Mouse (Mus musculus) midbrain, embryonic 16.5 days (tissue): ENCODE measurements around the gene Polr3c. TPM values are rescaled to one million over a fixed set of nuclear protein-coding genes. Genes with fewer than 3 reads are reported as not detected.
A peak's percentile ranks its signal among the peaks of the same experiment; 100 is the strongest.
"Not testable (repeated sequence)": the region's sequence is repeated elsewhere in the genome, so short reads cannot be mapped to it uniquely, and the experiment has no call there.

ENCODE experiments used
- ATAC-seq: fragments of 200-750 bp; cut with Nextera tagmentation; 2 replicates; pipeline ENCODE4 v1.8.0; 2017; ENCODE audit warnings: moderate TSS enrichment
- H3K27ac ChIP-seq: fragments of 300-500 bp; sonication (generic); 2 replicates; pipeline ENCODE4 v1.5.1; 2014; ENCODE audit warnings: mild to moderate bottlenecking, low read length, mixed read lengths
- H3K27me3 ChIP-seq: fragments of 300-500 bp; sonication (generic); 2 replicates; pipeline ENCODE4 v1.6.1; 2014; ENCODE audit warnings: low read depth, low read length, mixed read lengths; ENCODE audit not compliant: control insufficient read depth, insufficient read depth
- H3K36me3 ChIP-seq: fragments of 300-500 bp; sonication (generic); 2 replicates; pipeline ENCODE4 v1.6.1; 2014; ENCODE audit warnings: mild to moderate bottlenecking, low read length, moderate library complexity, mixed read lengths; ENCODE audit not compliant: control insufficient read depth, insufficient read depth
- H3K4me1 ChIP-seq: fragments of 300-500 bp; sonication (generic); 2 replicates; pipeline ENCODE4 v1.6.1; 2014; ENCODE audit warnings: mild to moderate bottlenecking, low read length, mixed read lengths; ENCODE audit not compliant: control insufficient read depth, insufficient read depth
- H3K4me2 ChIP-seq: fragments of 300-500 bp; sonication (generic); 2 replicates; pipeline ENCODE4 v1.6.1; 2014; ENCODE audit warnings: mild to moderate bottlenecking, low read length, mixed read lengths
- H3K4me3 ChIP-seq: fragments of 300-500 bp; sonication (generic); 2 replicates; pipeline ENCODE4 v1.5.1; 2014; ENCODE audit warnings: low read depth, mild to moderate bottlenecking, low read length, moderate library complexity, mixed read lengths
- H3K9ac ChIP-seq: fragments of 300-500 bp; sonication (generic); 2 replicates; pipeline ENCODE4 v1.6.1; 2014; ENCODE audit warnings: low read depth, low read length, mixed read lengths
- H3K9me3 ChIP-seq: fragments of 300-500 bp; sonication (generic); replicated peaks from 2 replicates; pipeline ENCODE4 v1.6.1; 2014; ENCODE audit warnings: mild to moderate bottlenecking, low read length, mixed read lengths; ENCODE audit not compliant: control insufficient read depth, poor library complexity, severe bottlenecking
- WGBS: fragments of 180-500 bp; shearing (Covaris S2); extraction: QIAGEN DNeasy Blood & Tissue Kit; methylation state at CpG from one replicate; pipeline ENCODE4 v1.1.7; 2014; 5-methylcytosine and 5-hydroxymethylcytosine counted together
- polyA plus RNA-seq: library from polyadenylated mRNA; unstranded; fragments of >200 nt; fragmentation: Nextera tagmentation; extraction: Ambion mirVana; gene quantifications from 2 replicates; pipeline ENCODE4 v1.2.1, GENCODE M21; 2015

Polr3c gene
- polyA plus RNA-seq, 1 experiment from 2014 or later, result 33.3 TPM

DNA sequence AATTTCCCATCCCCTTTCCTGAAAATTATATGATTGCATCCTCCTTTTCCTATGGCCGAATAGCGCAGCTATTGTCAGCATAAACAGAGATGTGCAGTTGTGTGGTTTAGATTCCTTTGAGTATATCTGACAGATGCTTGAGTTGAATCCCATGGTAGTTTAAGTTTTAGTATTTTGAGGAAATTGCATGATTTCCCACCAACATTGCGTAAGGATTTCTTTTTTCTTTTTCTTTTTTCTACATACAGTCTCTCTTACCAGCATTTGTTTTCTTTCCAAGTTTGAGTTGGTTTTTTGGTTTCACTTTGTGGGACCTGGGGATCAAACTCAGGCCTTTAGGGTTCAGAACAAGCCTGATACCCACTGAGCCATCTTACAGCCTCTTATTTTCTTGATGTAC is 16.9 kb upstream of the Polr3c start:
- H3K27me3 ChIP-seq, result no peaks in the 10 kb centered on the region
- H3K27ac ChIP-seq, result no peak overlapping the region
- ATAC-seq, result no peak

DNA sequence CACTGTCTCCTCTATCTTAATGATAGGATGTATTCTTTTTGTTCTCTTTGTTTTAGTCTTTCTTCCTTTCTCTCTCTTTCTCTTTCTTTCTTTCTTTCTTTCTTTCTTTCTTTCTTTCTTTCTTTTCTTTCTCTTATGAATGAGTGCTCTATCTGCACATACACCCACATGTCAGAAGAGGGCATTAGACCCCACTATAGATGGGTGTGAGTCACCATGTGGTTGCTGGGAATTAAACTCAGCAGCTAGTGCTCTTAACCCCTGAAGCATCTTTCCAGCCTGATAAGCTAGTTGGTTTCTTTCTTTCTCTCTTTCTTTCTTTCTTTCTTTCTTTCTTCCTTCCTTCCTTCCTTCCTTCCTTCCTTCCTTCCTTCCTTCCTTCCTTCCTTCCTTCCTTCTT is 12.9 kb upstream of the Polr3c start:
- not testable (repeated sequence) for H3K4me2 ChIP-seq, H3K27ac ChIP-seq, H3K9me3 ChIP-seq, H3K36me3 ChIP-seq, H3K27me3 ChIP-seq, H3K4me1 ChIP-seq, H3K9ac ChIP-seq, H3K4me3 ChIP-seq, ATAC-seq

More for the DNA sequence above, 16.9 kb upstream of the Polr3c start:
- no peaks in the 10 kb centered on the region for H3K36me3 ChIP-seq
- 96% methylated on average over 3 of the region's 3 CpGs for WGBS
- H3K4me2 ChIP-seq, result no peak overlapping the region
- no peak overlapping the region for H3K9ac ChIP-seq
- no peaks in the 10 kb centered on the region for H3K4me1 ChIP-seq
- no peaks in the 10 kb centered on the region for H3K9me3 ChIP-seq
- no peak overlapping the region for H3K4me3 ChIP-seq

DNA sequence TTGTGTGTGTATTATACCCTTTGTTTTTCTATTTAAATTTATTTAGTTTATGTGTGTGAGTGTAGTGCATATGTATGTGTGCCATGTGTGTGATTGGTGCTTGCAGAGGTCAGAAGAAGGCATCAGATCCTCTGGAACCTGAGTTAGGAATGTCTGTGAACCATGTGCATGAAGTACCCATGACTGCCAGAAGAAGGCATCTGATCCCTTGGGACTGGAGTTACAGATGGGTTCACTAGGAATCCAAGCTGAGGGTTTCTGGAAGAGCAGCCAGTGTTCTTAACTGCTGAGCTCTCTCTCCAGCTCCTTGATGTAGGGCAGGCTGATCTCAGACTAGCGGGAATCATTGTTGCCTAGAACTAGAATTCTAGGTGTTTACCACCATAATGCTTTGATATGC is 10.6 kb upstream of the Polr3c start:
- Histone ChIP-seq H3K4me1 (no peaks in the 10 kb centered on the region), H3K9me3 (no peaks in the 10 kb centered on the region), H3K4me2 (no peak overlapping the region), H3K27ac (no peak overlapping the region), H3K27me3 (no peaks in the 10 kb centered on the region), H3K4me3 (no peak overlapping the region), H3K36me3 (no peaks in the 10 kb centered on the region), H3K9ac (no peak overlapping the region)
- WGBS, result 97% methylated on average over 1 of the region's 1 CpGs
- no peak for ATAC-seq

DNA sequence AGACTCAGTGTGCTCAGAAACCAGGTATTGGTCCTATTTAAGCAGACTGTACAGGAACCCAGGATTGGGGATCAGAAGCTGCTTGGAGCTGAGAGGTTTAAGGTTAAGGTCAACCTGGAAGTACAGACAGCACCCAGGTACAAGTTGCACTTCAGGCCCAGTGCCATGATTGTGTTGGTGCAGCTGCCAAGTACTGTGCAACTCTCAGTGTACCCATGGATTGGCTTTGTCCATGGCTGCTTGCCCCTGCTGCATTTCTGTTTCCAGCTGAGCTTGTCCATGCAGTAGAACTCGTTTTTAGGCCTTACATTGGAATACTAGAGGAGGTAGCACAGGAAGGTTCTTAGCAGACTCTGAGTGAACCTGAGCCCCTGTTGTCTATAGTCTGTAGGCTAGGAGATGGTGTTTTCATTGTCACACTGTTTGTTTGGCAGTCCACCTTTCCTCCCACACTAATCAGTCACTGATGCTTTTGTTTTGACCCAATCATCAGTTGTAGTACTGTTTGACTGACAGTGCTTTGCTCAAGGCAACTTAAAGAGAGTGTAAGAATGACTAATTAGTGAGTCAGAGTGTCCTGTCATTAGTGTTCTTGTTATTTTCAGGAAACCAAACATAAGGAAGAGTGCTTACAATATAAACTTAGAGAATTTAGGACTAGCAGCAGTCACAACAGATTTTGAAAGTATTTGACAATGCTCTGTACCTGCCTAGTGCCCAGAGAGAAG is 9.7 kb upstream of the Polr3c start:
- H3K36me3 ChIP-seq, result no peaks in the 10 kb centered on the region
- no peak overlapping the region for H3K4me3 ChIP-seq
- no peaks in the 10 kb centered on the region for H3K4me1 ChIP-seq
- no peak for ATAC-seq
- 69% methylated on average over 1 of the region's 1 CpGs for WGBS
- H3K4me2 ChIP-seq, result no peak overlapping the region
- no peaks in the 10 kb centered on the region for H3K27me3 ChIP-seq
- H3K9me3 ChIP-seq, result no peaks in the 10 kb centered on the region
- H3K9ac ChIP-seq, result no peak overlapping the region
- no peak overlapping the region for H3K27ac ChIP-seq

DNA sequence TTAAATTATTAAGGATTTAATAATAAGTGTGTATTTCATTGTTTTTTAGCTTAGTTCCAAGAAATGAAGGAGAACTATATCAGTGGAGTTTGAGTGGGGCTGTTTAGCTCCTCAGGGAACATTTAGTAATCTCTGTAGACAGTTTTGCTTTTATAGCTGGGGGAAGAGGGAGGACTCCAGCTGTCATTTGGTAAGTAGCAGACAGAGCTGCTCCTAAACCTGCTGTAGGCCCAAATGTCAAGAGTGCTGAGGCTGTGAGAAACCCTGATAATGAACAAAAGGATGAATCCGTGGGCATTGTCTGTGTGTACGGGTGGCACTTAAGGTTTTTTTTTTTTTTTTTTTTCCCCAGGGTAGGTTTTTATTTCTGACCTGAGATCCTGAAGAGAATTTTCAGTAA is 7.8 kb upstream of the Polr3c start:
- 80% methylated on average over 2 of the region's 2 CpGs for WGBS
- Histone ChIP-seq H3K27ac (no peak overlapping the region), H3K9me3 (no peaks in the 10 kb centered on the region), H3K4me1 (peaks cover 5% of the 10 kb centered on the region), H3K27me3 (no peaks in the 10 kb centered on the region), H3K4me3 (no peak overlapping the region), H3K9ac (no peak overlapping the region), H3K4me2 (no peak overlapping the region), H3K36me3 (no peaks in the 10 kb centered on the region)
- no peak for ATAC-seq

DNA sequence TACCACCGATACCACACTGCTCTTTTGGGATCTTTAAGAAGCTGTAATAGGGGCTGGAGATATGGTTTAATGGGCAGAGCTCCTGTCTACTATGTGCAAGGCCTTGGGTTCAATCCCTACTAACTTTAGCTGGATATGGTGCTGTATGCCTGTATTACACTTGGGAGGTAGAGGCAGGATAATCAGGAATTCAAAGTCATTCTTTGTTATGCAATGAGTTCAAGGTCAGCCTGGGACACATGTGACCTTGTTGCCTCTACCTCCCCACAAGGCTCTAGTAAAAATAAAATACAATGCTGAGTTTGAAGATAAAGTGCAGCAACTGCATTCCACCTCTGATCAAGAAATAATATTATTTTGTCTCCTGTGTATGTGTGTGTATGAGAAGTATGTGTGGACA is 6.6 kb upstream of the Polr3c start:
- H3K9ac ChIP-seq, result no peak overlapping the region
- 94% methylated on average over 1 of the region's 1 CpGs for WGBS
- H3K27me3 ChIP-seq, result no peaks in the 10 kb centered on the region

DNA sequence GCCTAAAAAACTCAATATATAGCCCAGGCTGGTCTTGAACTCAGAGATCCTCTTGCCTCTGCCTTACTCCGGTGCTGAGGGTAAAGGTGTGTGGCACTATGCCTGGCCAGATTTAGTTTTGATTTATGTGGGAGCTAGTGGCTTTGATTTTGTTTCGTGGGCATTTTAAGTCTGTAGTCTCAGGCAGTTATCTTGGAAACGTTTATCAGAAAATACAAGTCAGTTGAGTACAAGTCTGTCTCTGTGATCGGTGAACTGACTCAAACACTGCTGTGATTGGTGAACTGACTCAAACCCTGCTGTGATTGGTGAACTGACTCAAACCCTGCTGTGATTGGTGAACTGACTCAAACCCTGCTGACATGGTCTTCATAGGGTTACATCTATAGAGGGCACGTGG is 3.4 kb upstream of the Polr3c start:
- Histone ChIP-seq H3K4me3 (no peak overlapping the region), H3K4me2 (no peak overlapping the region), H3K27ac (no peak overlapping the region), H3K4me1 (peaks cover 27% of the 10 kb centered on the region), H3K27me3 (no peaks in the 10 kb centered on the region), H3K9ac (no peak overlapping the region), H3K9me3 (no peaks in the 10 kb centered on the region), H3K36me3 (no peaks in the 10 kb centered on the region)
- 62% methylated on average over 5 of the region's 5 CpGs for WGBS
- no peak for ATAC-seq

More for the DNA sequence above, 6.6 kb upstream of the Polr3c start:
- H3K4me1 ChIP-seq, result peaks cover 16% of the 10 kb centered on the region
- no peak for ATAC-seq
- H3K36me3 ChIP-seq, result no peaks in the 10 kb centered on the region
- no peak overlapping the region for H3K27ac ChIP-seq
- no peak overlapping the region for H3K4me2 ChIP-seq
- no peaks in the 10 kb centered on the region for H3K9me3 ChIP-seq
- H3K4me3 ChIP-seq, result no peak overlapping the region

DNA sequence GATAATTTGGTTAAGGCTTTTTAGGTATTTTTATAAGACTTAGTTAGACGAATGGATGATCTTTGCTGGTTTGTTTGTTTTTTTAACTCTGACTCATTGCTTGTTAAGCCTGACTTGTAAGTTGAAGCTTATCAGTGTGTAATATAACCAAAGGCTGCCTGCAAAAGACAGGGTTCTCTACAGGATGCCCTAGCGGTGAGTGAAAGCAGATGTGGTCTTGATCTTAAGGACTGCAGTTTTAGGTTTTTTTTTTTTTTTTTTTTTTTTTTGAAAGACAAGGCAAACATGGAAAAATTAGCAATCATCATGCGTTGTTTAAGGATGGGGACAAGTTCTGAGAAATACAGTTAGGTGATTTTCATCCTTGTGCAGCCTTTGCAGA is 2.0 kb upstream of the Polr3c start:
- Histone ChIP-seq H3K4me2 (peak overlapping the region; percentile 82), H3K9ac (no peak overlapping the region), H3K9me3 (no peaks in the 10 kb centered on the region), H3K4me1 (peaks cover 30% of the 10 kb centered on the region), H3K27ac (no peak overlapping the region), H3K27me3 (no peaks in the 10 kb centered on the region), H3K4me3 (no peak overlapping the region), H3K36me3 (no peaks in the 10 kb centered on the region)
- WGBS, result 82% methylated on average over 3 of the region's 3 CpGs
- no peak for ATAC-seq

DNA sequence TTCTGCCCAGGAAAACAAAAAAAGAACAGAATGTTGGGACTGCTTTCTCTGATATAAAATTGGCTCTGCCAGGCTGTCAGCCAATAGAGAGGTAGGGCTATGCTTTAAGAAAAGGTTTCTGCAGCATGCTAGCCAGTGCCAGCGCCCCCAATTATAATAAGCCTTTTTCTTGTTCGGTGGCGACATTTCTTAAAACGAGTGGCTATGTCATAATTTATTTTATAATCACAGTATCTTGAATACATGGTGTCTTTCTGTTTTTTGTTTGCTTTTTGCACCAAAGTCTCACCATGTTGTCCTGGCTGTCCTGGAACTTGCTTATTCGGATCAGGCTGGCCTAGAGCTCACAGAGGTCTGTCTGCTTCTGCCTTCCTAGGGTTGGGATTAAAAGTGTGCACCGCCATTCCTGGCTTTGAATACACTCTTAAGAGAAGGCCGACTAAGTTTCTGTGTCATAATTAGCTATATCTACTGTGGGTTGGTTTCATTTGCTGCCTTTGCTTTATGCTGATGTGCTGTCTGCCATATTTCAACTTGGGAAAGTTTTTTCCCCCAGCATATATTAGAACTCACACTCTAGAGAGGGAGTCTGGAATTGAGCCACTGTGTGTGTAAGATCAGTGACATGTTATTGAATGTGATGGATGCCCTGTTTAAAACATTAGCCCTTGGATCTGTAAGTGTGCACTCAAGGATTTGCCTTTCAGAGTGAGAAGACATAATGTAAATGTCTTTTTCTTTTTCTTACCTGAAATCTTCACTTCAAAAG is 1.4 kb upstream of the Polr3c start:
- WGBS, result 32% methylated on average over 7 of the region's 7 CpGs
- Histone ChIP-seq H3K27ac (peak overlapping the region; percentile 83; the same call in 1 of the 2 replicates), H3K9me3 (no peaks in the 10 kb centered on the region), H3K36me3 (peaks cover under 1% of the 10 kb centered on the region; the same call in 1 of the 2 replicates), H3K27me3 (no peaks in the 10 kb centered on the region), H3K9ac (peak overlapping the region; percentile 81; the same call in 1 of the 2 replicates), H3K4me3 (peak overlapping the region; percentile 71), H3K4me2 (peak overlapping the region; percentile 82), H3K4me1 (peaks cover 30% of the 10 kb centered on the region)
- no peak for ATAC-seq
